ENCODE assay signal across 8 mouse cellular contexts in genomic region chr2:29097955-29098354, GRCm38 (mm10). TPM values are rescaled to one million over a fixed set of nuclear protein-coding genes. Genes with fewer than 3 reads are reported as not detected.
A peak's percentile ranks its signal among the peaks of the same experiment; 100 is the strongest.
DNase-seq lines count a peak whose midpoint lies in the region; ATAC-seq and TF ChIP-seq lines count a peak whose summit lies in the region.
"Not testable (repeated sequence)": the region's sequence is repeated elsewhere in the genome, so short reads cannot be mapped to it uniquely, and the experiment has no call there.

No protein-coding gene starts in this region.

- not testable (repeated sequence) for TF ChIP-seq POLR2A in CH12.LX (IDR thresholded peaks at IDR 0.05; ENCODE audit: low read depth, low read length); ES-Bruce4 (IDR thresholded peaks at IDR 0.05; ENCODE audit: insufficient read depth, low read length)

- peak; percentile 1 for ATAC-seq in activated CD4-positive, CD25-positive, alpha-beta regulatory T cell, adult 4 months

- dilution Hi-C loops in CH12.LX (cut with MboI; ENCODE audit: extremely low pct_ligation_motif_present, extremely low pct_unique_long_range_greater_than_20kb, low sequenced_read_pairs): not testable (repeated sequence)

- H3K4me2 ChIP-seq in CH12.LX (ENCODE audit: insufficient read depth, low read depth, poor library complexity, severe bottlenecking): not testable (repeated sequence)

- not testable (repeated sequence) for DNase-seq in CH12.LX (ENCODE audit: extremely low read depth); ES-E14 (ENCODE audit: low read depth, low spot score)
- DNase-seq in ES-CJ7 (ENCODE audit: low read depth, low spot score) (peak; percentile 88), R1 (ENCODE audit: low read depth, low spot score) (peak; percentile 90), ZHBTc4 (ENCODE audit: low read depth, low spot score) (peak; percentile 81)

- not testable (repeated sequence) for H3K9me3 ChIP-seq in CH12.LX (replicated peaks; ENCODE audit: low read length); ES-E14 (ENCODE audit: control insufficient read depth, insufficient read depth, low read depth, low read length)
- H3K9me3 ChIP-seq in E14TG2a.4 (ENCODE audit: low read length) (peaks cover 42% of the 10 kb centered on the region), ES-Bruce4 (replicated peaks; ENCODE audit: control insufficient read depth, insufficient read depth, low read length, poor library complexity, severe bottlenecking) (peaks cover 21% of the 10 kb centered on the region)

- not testable (repeated sequence) for H3K27me3 ChIP-seq in CH12.LX (replicated peaks); E14TG2a.4 (ENCODE audit: insufficient read depth, low read length); ES-Bruce4 (ENCODE audit: control insufficient read depth, insufficient read depth, low read length, poor library complexity, severe bottlenecking)

- H3K79me2 ChIP-seq in CH12.LX (replicated peaks; ENCODE audit: control insufficient read depth, extremely low read depth, insufficient read depth, poor library complexity, severe bottlenecking): not testable (repeated sequence)

- not testable (repeated sequence) for TF ChIP-seq EP300 in CH12.LX (IDR thresholded peaks at IDR 0.05; ENCODE audit: low read length); ES-Bruce4 (IDR thresholded peaks at IDR 0.05; ENCODE audit: insufficient read depth, low read depth, low read length)

- not testable (repeated sequence) for TF ChIP-seq CTCF in CH12.LX (conservative IDR thresholded peaks at IDR 0.05 in 1 of 2, IDR thresholded peaks at IDR 0.05 in 1 of 2; ENCODE audit: low read depth in 2 of 2, low read length in 2 of 2); E14TG2a.4 (conservative IDR thresholded peaks at IDR 0.05; ENCODE audit: low read length); ES-Bruce4 (IDR thresholded peaks at IDR 0.05; ENCODE audit: low read depth, low read length)

- H3K4me3 ChIP-seq in CH12.LX (replicated peaks in 1 of 3; ENCODE audit: low read depth in 2 of 3, low read length in 2 of 3, poor library complexity in 1 of 3); ES-Bruce4 (ENCODE audit: low read depth, low read length): not testable (repeated sequence)
- H3K4me3 ChIP-seq in E14TG2a.4 (replicated peaks; ENCODE audit: low read length) (peak overlapping the region; percentile 15; the same call in 1 of the 2 replicates), ES-E14 (ENCODE audit: insufficient read depth in 1 of 2, low read depth in 1 of 2, low read length in 2 of 2, poor library complexity in 1 of 2, severe bottlenecking in 1 of 2) (peak overlapping the region in 1 of 2 experiments; percentile 17; a peak in 1 of 4 replicates)

- in situ Hi-C loops in CH12.LX (cut with MboI; ENCODE audit: low pct_ligation_motif_present, low pct_unique_long_range_greater_than_20kb, low sequenced_read_pairs); ES-E14 (cut with MboI; ENCODE audit: low sequenced_read_pairs in 2 of 2, unreplicated experiment in 2 of 2): not testable (repeated sequence)

- not testable (repeated sequence) for H3K9ac ChIP-seq in CH12.LX (ENCODE audit: insufficient read depth, low read depth); ES-Bruce4 (ENCODE audit: low read depth, poor library complexity, severe bottlenecking); ES-E14 (ENCODE audit: insufficient read depth, low read depth, low read length, poor library complexity, severe bottlenecking)

- not testable (repeated sequence) for H3K27ac ChIP-seq in CH12.LX (ENCODE audit: insufficient read depth, low read depth)
- H3K27ac ChIP-seq in ES-Bruce4 (ENCODE audit: insufficient read depth, low read length) (peak overlapping the region; percentile 97; the same call in 1 of the 2 replicates), ES-E14 (ENCODE audit: insufficient read depth, low read depth, low read length, poor library complexity, severe bottlenecking) (peak overlapping the region; percentile 97; the same call in 1 of the 2 replicates)

- not testable (repeated sequence) for H3K36me3 ChIP-seq in CH12.LX (replicated peaks in 1 of 2; ENCODE audit: control insufficient read depth in 1 of 2, insufficient read depth in 1 of 2, low read length in 1 of 2); E14TG2a.4 (ENCODE audit: insufficient read depth, low read length); ES-Bruce4 (ENCODE audit: control insufficient read depth, insufficient read depth, low read length, poor library complexity, severe bottlenecking); ES-E14 (ENCODE audit: control insufficient read depth, insufficient read depth, low read length, poor library complexity, severe bottlenecking)

- peaks cover 0 to 14% of the 10 kb centered on the region in 2 experiments; a peak in 2 of 4 replicates for H3K4me1 ChIP-seq in CH12.LX (ENCODE audit: control insufficient read depth in 1 of 2, insufficient read depth in 2 of 2)
- peaks cover 48% of the 10 kb centered on the region for H3K4me1 ChIP-seq in E14TG2a.4 (replicated peaks; ENCODE audit: low read depth, low read length)
- H3K4me1 ChIP-seq in ES-Bruce4 (ENCODE audit: control insufficient read depth, insufficient read depth, low read length); ES-E14 (ENCODE audit: control insufficient read depth in 2 of 2, insufficient read depth in 2 of 2, low read length in 2 of 2, poor library complexity in 1 of 2): not testable (repeated sequence)

- not testable (repeated sequence) for TF ChIP-seq RAD21 in CH12.LX (IDR thresholded peaks at IDR 0.05; ENCODE audit: low read depth, low read length)

TF ChIP-seq in CH12.LX, 34 proteins besides CTCF, POLR2A, EP300 and RAD21:
- TF ChIP-seq MAFK (IDR thresholded peaks at IDR 0.05; ENCODE audit: insufficient replicate concordance, low read length): peak; percentile 25; the same call in 1 of the 2 replicates

TF ChIP-seq in ES-E14, 5 proteins besides CTCF, POLR2A, EP300 and RAD21:
- TF ChIP-seq CHD2 (IDR thresholded peaks at IDR 0.05; ENCODE audit: low read depth, low read length) (peak; percentile 45; the same call in 1 of the 2 replicates), MAFK (IDR thresholded peaks at IDR 0.05; ENCODE audit: insufficient read depth, low read depth, low read length) (peak; percentile 88)

RNA-seq across cellular contexts. Expression of gene Setx, which starts 26.0 kb away (rescaled TPM):
- 19.6 and 20.2 TPM in 2 replicates for total RNA-seq in CH12.LX (2012; rRNA removed)
- 18.0 and 20.3 TPM in 2 replicates for total RNA-seq in CH12.LX (2014; rRNA removed)
- 16.9 and 20.0 TPM in 2 replicates for polyA plus RNA-seq in CH12.LX (2012; ENCODE audit: insufficient read length, low read depth)
- 107 and 113 TPM in 2 replicates for polyA plus RNA-seq in ES-Bruce4 (2011; ENCODE audit: insufficient read depth, insufficient read length, low read depth, missing spikeins)
- total RNA-seq in ES-E14 (2012; rRNA removed): 119 and 123 TPM in 2 replicates
- polyA plus RNA-seq in activated CD4-positive, CD25-positive, alpha-beta regulatory T cell, adult 4 months (2017; shearing (Covaris generic)): 10 to 100 TPM; 31.1 to 32.1 TPM

RNA-seq across cellular contexts. Expression of gene Ttf1, which starts 37.9 kb away (rescaled TPM):
- total RNA-seq in CH12.LX (2012; rRNA removed) (10.9 and 12.0 TPM in 2 replicates), CH12.LX (2014; rRNA removed) (9.5 and 12.1 TPM in 2 replicates), ES-E14 (2012; rRNA removed) (21.0 and 24.4 TPM in 2 replicates)
- polyA plus RNA-seq in CH12.LX (2012; ENCODE audit: insufficient read length, low read depth) (11.6 and 11.7 TPM in 2 replicates), ES-Bruce4 (2011; ENCODE audit: insufficient read depth, insufficient read length, low read depth, missing spikeins) (26.2 and 33.9 TPM in 2 replicates)
- polyA plus RNA-seq in activated CD4-positive, CD25-positive, alpha-beta regulatory T cell, adult 4 months (2017; shearing (Covaris generic)): 10 to 100 TPM; 15.4 to 18.3 TPM

RNA-seq across cellular contexts. Expression of gene Cfap77, which starts 43.1 kb away (rescaled TPM):
- total RNA-seq in CH12.LX (2012; rRNA removed): 0.25 TPM in 2 replicates
- total RNA-seq in CH12.LX (2014; rRNA removed): 0.35 TPM in 1 of 2 replicates, not detected in the other
- polyA plus RNA-seq in CH12.LX (2012; ENCODE audit: insufficient read length, low read depth): 0.34 and 0.47 TPM in 2 replicates
- 2.5 and 3.0 TPM in 2 replicates for polyA plus RNA-seq in ES-Bruce4 (2011; ENCODE audit: insufficient read depth, insufficient read length, low read depth, missing spikeins)
- total RNA-seq in ES-E14 (2012; rRNA removed): 1.0 and 2.6 TPM in 2 replicates
- polyA plus RNA-seq in activated CD4-positive, CD25-positive, alpha-beta regulatory T cell, adult 4 months (2017; shearing (Covaris generic)): 1 to 10 TPM; 1.2 TPM
